Mouse (Mus musculus) liver, adult 2 months (tissue): ENCODE data around the gene Trdn. TPM values are rescaled to one million over a fixed set of nuclear protein-coding genes. Genes with fewer than 3 reads are reported as not detected.

Experiments used
- DNase-seq: peaks from one replicate; pipeline ENCODE4 v3.0.0-alpha.2; 2011; ENCODE audit warnings: low read depth, low spot score; ENCODE audit errors: extremely low read depth
- H3K27ac ChIP-seq: fragments of 200-500 bp; replicated peaks from 2 replicates; pipeline ENCODE4 v1.5.1; 2012; ENCODE audit warnings: low read depth, mild to moderate bottlenecking, control low read depth, inconsistent platforms, low read length; ENCODE audit not compliant: insufficient read depth
- H3K27me3 ChIP-seq: fragments of 200-500 bp; 2 replicates; pipeline ENCODE4 v1.6.1; 2012; ENCODE audit warnings: mild to moderate bottlenecking, moderate library complexity, low read length, inconsistent platforms; ENCODE audit not compliant: control insufficient read depth, insufficient read depth
- H3K36me3 ChIP-seq: fragments of 200-500 bp; 2 replicates; pipeline ENCODE4 v1.6.1; 2012; ENCODE audit warnings: low read length, inconsistent platforms; ENCODE audit not compliant: control insufficient read depth, insufficient read depth
- H3K4me1 ChIP-seq: fragments of 200-500 bp; 2 replicates; pipeline ENCODE4 v1.6.1; 2011; ENCODE audit warnings: low read length; ENCODE audit not compliant: control insufficient read depth, insufficient read depth
- H3K4me3 ChIP-seq: fragments of 200-500 bp; 2 replicates; pipeline ENCODE4 v1.5.1; 2011; ENCODE audit warnings: low read depth, mild to moderate bottlenecking, control low read depth, low read length, moderate library complexity; ENCODE audit not compliant: insufficient read depth
- H3K79me2 ChIP-seq: fragments of 200-500 bp; 2 replicates; pipeline ENCODE4 v1.6.1; 2012; ENCODE audit warnings: inconsistent platforms, mild to moderate bottlenecking, low read length, moderate library complexity; ENCODE audit not compliant: control insufficient read depth, insufficient read depth
- H3K9ac ChIP-seq: fragments of 200-500 bp; 2 replicates; pipeline ENCODE4 v1.6.1; 2012; ENCODE audit warnings: low read depth, mild to moderate bottlenecking, control low read depth, inconsistent platforms, low read length
- CTCF ChIP-seq: fragments of 200-500 bp; IDR thresholded peaks from 2 replicates; pipeline ENCODE4 v1.5.1; 2011; ENCODE audit warnings: low read depth, low read length, control low read depth
- POLR2A ChIP-seq: fragments of 200-500 bp; IDR thresholded peaks from 2 replicates; pipeline ENCODE4 v1.6.1; 2011; ENCODE audit warnings: low read length, control low read depth; ENCODE audit not compliant: insufficient read depth; ENCODE audit errors: extremely low read depth
- WGBS: fragments of 180-500 bp; shearing (Covaris S2); methylation state at CpG from one replicate; pipeline ENCODE4 v1.1.7; 2018; 5-methylcytosine and 5-hydroxymethylcytosine counted together
- polyA plus RNA-seq: library from polyadenylated mRNA; depleted of rRNA; stranded (reverse); fragments of >200 nt; gene quantifications from 2 replicates; pipeline ENCODE4 v1.2.3, GENCODE M21; 2012
- total RNA-seq: library from RNA; depleted of rRNA; stranded (reverse); fragments of >200 nt; gene quantifications from 2 replicates; pipeline ENCODE4 v1.2.3, GENCODE M21; 2014

Gene Trdn
- total and polyA plus RNA-seq, 2 experiments, result 0.18 TPM; not detected in 1

DNA sequence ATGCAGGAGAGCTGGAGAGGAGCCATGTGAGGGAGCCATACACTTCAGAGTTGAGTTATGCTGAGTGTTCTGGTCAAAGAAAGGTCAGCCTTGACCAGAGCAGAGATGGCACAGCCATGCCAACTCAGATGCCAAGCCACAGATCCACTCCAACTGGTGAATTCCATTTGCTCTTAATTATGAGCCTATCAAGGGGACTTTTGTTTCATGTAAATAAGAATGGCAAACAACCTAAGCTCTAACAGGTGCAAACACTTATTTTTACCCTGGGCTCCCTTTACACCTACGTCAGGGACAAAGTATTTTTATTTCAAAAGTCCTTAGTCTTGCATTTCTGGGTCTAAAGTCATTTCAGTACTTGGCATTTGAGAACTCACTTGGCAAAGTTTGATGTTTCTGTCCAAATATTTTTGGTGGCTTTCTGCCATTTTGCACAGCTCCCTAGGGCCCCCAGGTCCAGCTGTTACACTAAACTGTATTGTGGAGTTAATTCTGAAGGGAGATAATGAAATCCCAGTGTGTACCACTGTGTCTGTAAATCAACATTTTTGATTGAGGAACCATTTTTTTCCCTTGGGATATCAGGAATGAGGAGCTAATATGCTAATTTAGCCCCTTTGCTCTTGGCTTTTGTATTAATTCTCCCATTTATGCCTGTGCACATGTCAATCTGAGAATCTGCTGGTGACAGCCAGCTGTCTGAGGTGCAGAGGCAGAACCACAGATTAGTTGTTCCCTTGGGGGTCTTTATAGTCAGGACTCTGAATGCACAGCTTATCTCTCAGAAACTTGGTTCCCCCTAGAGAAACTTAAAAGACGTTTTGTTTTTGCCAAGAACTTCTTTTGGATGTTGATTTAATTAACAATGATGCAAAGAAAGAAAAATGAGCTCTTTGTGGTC is 99.6 kb downstream of the Trdn start:
- no peaks in the 10 kb centered on the region for H3K4me1 ChIP-seq
- no peaks in the 10 kb centered on the region for H3K36me3 ChIP-seq
- H3K9ac ChIP-seq, result no peak overlapping the region
- no peak for TF ChIP-seq CTCF
- no peak for TF ChIP-seq POLR2A
- WGBS, result 44% methylated on average over 2 of the region's 2 CpGs
- H3K27me3 ChIP-seq, result no peaks in the 10 kb centered on the region
- H3K4me3 ChIP-seq, result no peak overlapping the region
- DNase-seq, result peak; percentile 61
- H3K27ac ChIP-seq, result no peak overlapping the region
- no peaks in the 10 kb centered on the region for H3K79me2 ChIP-seq

GRCm38 (mm10) chr10:33189031-33189430 is 108.7 kb downstream of the Trdn start:
- no peaks in the 10 kb centered on the region for H3K36me3 ChIP-seq
- no peaks in the 10 kb centered on the region for H3K79me2 ChIP-seq
- H3K4me1 ChIP-seq, result no peaks in the 10 kb centered on the region
- H3K9ac ChIP-seq, result no peak overlapping the region
- no peak overlapping the region for H3K27ac ChIP-seq
- H3K27me3 ChIP-seq, result no peaks in the 10 kb centered on the region
- WGBS, result 48% methylated on average over 1 of the region's 1 CpGs
- H3K4me3 ChIP-seq, result no peak overlapping the region
- TF ChIP-seq POLR2A (no peak), CTCF (no peak)
- DNase-seq, result no peak

DNA sequence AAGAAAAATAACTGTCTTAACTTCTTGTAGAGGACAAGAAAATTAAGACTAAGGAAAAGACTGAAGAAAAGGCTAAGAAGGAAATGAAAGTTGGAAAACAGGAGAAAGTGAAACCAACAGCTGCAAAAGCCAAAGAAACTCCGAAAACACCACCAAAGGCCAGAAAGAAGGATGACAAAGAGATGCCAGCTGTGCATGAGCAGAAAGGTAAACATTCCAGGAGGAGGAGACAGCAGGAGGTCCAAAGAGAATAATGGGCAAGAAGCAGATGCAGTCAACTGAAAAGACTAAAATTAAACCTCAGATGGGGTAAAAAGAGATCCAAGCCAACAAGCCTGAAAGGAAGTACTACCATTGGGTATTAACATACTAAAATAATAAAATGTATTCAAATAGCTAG is 115.6 kb downstream of the Trdn start:
- Histone ChIP-seq H3K9ac (no peak overlapping the region), H3K79me2 (no peaks in the 10 kb centered on the region), H3K4me1 (no peaks in the 10 kb centered on the region), H3K4me3 (no peak overlapping the region), H3K27ac (no peak overlapping the region), H3K27me3 (no peaks in the 10 kb centered on the region), H3K36me3 (no peaks in the 10 kb centered on the region)
- no peak for DNase-seq
- TF ChIP-seq CTCF (no peak), POLR2A (no peak)
- WGBS, result 29% methylated on average over 1 of the region's 1 CpGs

GRCm38 (mm10) chr10:33198257-33198656 is 117.9 kb downstream of the Trdn start:
- WGBS, result 40% methylated on average over 1 of the region's 1 CpGs
- Histone ChIP-seq H3K9ac (no peak overlapping the region), H3K79me2 (no peaks in the 10 kb centered on the region), H3K36me3 (no peaks in the 10 kb centered on the region), H3K4me3 (no peak overlapping the region), H3K27ac (no peak overlapping the region), H3K27me3 (no peaks in the 10 kb centered on the region), H3K4me1 (no peaks in the 10 kb centered on the region)
- no peak for TF ChIP-seq CTCF
- no peak for TF ChIP-seq POLR2A
- DNase-seq, result no peak

GRCm38 (mm10) chr10:33210411-33210810 is 130.1 kb downstream of the Trdn start:
- Histone ChIP-seq H3K27me3 (no peaks in the 10 kb centered on the region), H3K79me2 (no peaks in the 10 kb centered on the region), H3K4me3 (no peak overlapping the region), H3K36me3 (no peaks in the 10 kb centered on the region), H3K4me1 (no peaks in the 10 kb centered on the region), H3K27ac (no peak overlapping the region), H3K9ac (no peak overlapping the region)
- DNase-seq, result no peak
- whole genome bisulfite sequencing, result 49% methylated on average over 1 of the region's 1 CpGs
- TF ChIP-seq CTCF, result no peak
- TF ChIP-seq POLR2A, result no peak

- TF ChIP-seq CTCF (no peak), POLR2A (no peak)
- Histone ChIP-seq H3K36me3 (no peaks in the 10 kb centered on the region), H3K79me2 (no peaks in the 10 kb centered on the region), H3K4me3 (no peak overlapping the region), H3K4me1 (no peaks in the 10 kb centered on the region), H3K9ac (no peak overlapping the region), H3K27me3 (no peaks in the 10 kb centered on the region), H3K27ac (no peak overlapping the region)
- no peak for DNase-seq
- WGBS, result 60% methylated on average over 1 of the region's 1 CpGs
Observed at GRCm38 (mm10) chr10:33253911-33254310, 173.6 kb downstream of the Trdn start.
